Mouse (Mus musculus): Measurements from ENCODE around the gene Strip2.

- TF ChIP-seq CTCF (IDR thresholded peaks at IDR 0.05; ENCODE audit: borderline replicate concordance, extremely low read depth, insufficient read depth, insufficient read length), result no peak
- TF ChIP-seq POLR2A (IDR thresholded peaks at IDR 0.05; ENCODE audit: borderline replicate concordance, extremely low read depth, insufficient read depth, insufficient read length, poor library complexity, severe bottlenecking), result no peak
Measured at GRCm38 (mm10) chr6:29956749-29957148, 39.9 kb downstream of the Strip2 start.
